Mouse (Mus musculus) midbrain, embryonic 14.5 days (tissue): ENCODE measurements around the gene 0610009B22Rik. TPM values are rescaled to one million over a fixed set of nuclear protein-coding genes. Genes with fewer than 3 reads are reported as not detected.
"Not testable (repeated sequence)": the region's sequence is repeated elsewhere in the genome, so short reads cannot be mapped to it uniquely, and the experiment has no call there.

ENCODE experiments used
- ATAC-seq: fragments of 200-750 bp; cut with Nextera tagmentation; 2 replicates; pipeline ENCODE4 v1.8.0; 2017; ENCODE audit warnings: moderate number of reproducible peaks, moderate library complexity; ENCODE audit not compliant: low FRiP score, low TSS enrichment
- DNase-seq: peaks from one replicate; pipeline ENCODE4 v3.0.0-alpha.2; 2015
- H3K27ac ChIP-seq: fragments of 300-500 bp; sonication (generic); replicated peaks from 2 replicates; pipeline ENCODE4 v1.5.1; 2014; ENCODE audit warnings: mild to moderate bottlenecking, low read depth, low read length, moderate library complexity
- H3K27me3 ChIP-seq: fragments of 300-500 bp; sonication (generic); 2 replicates; pipeline ENCODE4 v1.6.1; 2014; ENCODE audit warnings: low read length, control low read depth, mixed read lengths; ENCODE audit not compliant: control insufficient read depth, insufficient read depth
- H3K36me3 ChIP-seq: fragments of 300-500 bp; sonication (generic); 2 replicates; pipeline ENCODE4 v1.6.1; 2014; ENCODE audit warnings: low read length, control low read depth; ENCODE audit not compliant: control insufficient read depth, insufficient read depth
- H3K4me1 ChIP-seq: fragments of 300-500 bp; sonication (generic); 2 replicates; pipeline ENCODE4 v1.6.1; 2014; ENCODE audit warnings: mild to moderate bottlenecking, antibody characterized with exemption, low read length, control low read depth; ENCODE audit not compliant: control insufficient read depth, insufficient read depth
- H3K4me2 ChIP-seq: fragments of 300-500 bp; sonication (generic); 2 replicates; pipeline ENCODE4 v1.6.1; 2014; ENCODE audit warnings: mild to moderate bottlenecking, low read length, moderate library complexity
- H3K4me3 ChIP-seq: fragments of 300-500 bp; sonication (generic); replicated peaks from 2 replicates; pipeline ENCODE4 v1.5.1; 2014; ENCODE audit warnings: low read depth, low read length
- H3K9ac ChIP-seq: fragments of 300-500 bp; sonication (generic); replicated peaks from 2 replicates; pipeline ENCODE4 v1.6.1; 2014; ENCODE audit warnings: mild to moderate bottlenecking, low read length, moderate library complexity
- H3K9me3 ChIP-seq: fragments of 300-500 bp; sonication (generic); 2 replicates; pipeline ENCODE4 v1.6.1; 2016; ENCODE audit warnings: low read length, control low read depth, mixed read lengths; ENCODE audit not compliant: control insufficient read depth
- WGBS: fragments of 180-500 bp; shearing (Covaris S2); extraction: QIAGEN DNeasy Blood & Tissue Kit; methylation state at CpG from one replicate; pipeline ENCODE4 v1.1.7; 2014; 5-methylcytosine and 5-hydroxymethylcytosine counted together
- polyA plus RNA-seq: library from polyadenylated mRNA; unstranded; fragments of >200 nt; fragmentation: Nextera tagmentation; extraction: Ambion mirVana; gene quantifications from 2 replicates; pipeline ENCODE4 v1.2.1, GENCODE M21; 2014

0610009B22Rik gene
- polyA plus RNA-seq: 110 and 116 TPM in 2 replicates

- H3K4me1 ChIP-seq: peaks cover 14% of the 10 kb centered on the region
- H3K4me3 ChIP-seq: peak within 1 kb of the TSS; percentile 78
- peak within 1 kb of the TSS; percentile 99 for H3K27ac ChIP-seq
- DNase-seq (peak; percentile 100), ATAC-seq (peak; percentile 100)
- peak within 1 kb of the TSS; percentile 81 for H3K4me2 ChIP-seq
- H3K36me3 ChIP-seq: 0 out of 2 replicates have a peak, but pooled peaks cover 14% of the 10 kb centered on the region
- under 1% methylated on average over 60 of the region's 60 CpGs for WGBS
- peak within 1 kb of the TSS; percentile 82 for H3K9ac ChIP-seq
- no peaks in the 10 kb centered on the region for H3K9me3 ChIP-seq
- H3K27me3 ChIP-seq: no peaks in the 10 kb centered on the region
Measured at GRCm38 (mm10) chr11:51688330-51689328, at the start of gene 0610009B22Rik. Gene 0610009B22Rik (minus strand): TSS chr11:51688874.

GRCm38 (mm10) chr11:51734218-51734617 is 45.5 kb upstream of the 0610009B22Rik start:
- not testable (repeated sequence) for DNase-seq, H3K27me3 ChIP-seq, H3K27ac ChIP-seq, H3K4me2 ChIP-seq, H3K9me3 ChIP-seq, H3K9ac ChIP-seq, H3K4me1 ChIP-seq, ATAC-seq, H3K4me3 ChIP-seq
- H3K36me3 ChIP-seq: peaks cover 65% of the 10 kb centered on the region
- 96% methylated on average over 12 of the region's 13 CpGs for WGBS

DNA sequence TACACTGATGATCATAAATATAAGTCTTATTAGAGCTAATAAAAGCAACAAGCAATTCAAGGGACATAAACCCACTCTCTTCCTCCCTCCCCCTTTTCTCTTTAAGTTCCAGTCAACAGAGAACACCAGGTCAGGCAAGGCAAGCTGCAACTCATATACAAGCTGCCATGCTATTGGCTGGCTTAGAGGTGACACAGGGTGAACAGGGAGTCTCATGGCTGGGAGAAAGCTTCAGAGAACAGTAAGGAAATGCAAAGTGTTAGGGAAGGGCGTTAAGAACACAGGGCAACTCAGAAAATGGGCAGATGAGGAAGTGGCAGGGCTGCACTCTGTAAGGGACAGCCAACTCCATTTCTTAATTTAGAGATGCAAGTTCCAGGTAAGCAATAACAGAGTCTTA is 44.2 kb upstream of the 0610009B22Rik start:
- H3K36me3 ChIP-seq: peaks cover 58% of the 10 kb centered on the region
- H3K4me1 ChIP-seq: no peaks in the 10 kb centered on the region
- no peak overlapping the region for H3K27ac ChIP-seq
- H3K9me3 ChIP-seq: no peaks in the 10 kb centered on the region
- no peak overlapping the region for H3K4me3 ChIP-seq
- ATAC-seq (no peak), DNase-seq (no peak)
- no peaks in the 10 kb centered on the region for H3K27me3 ChIP-seq
- 83% methylated on average over 1 of the region's 1 CpGs for WGBS
- H3K9ac ChIP-seq: no peak overlapping the region
- no peak overlapping the region for H3K4me2 ChIP-seq

GRCm38 (mm10) chr11:51721066-51721465 is 32.4 kb upstream of the 0610009B22Rik start:
- no peak overlapping the region for H3K9ac ChIP-seq
- H3K27ac ChIP-seq: no peak overlapping the region
- DNase-seq: no peak
- 96% methylated on average over 11 of the region's 11 CpGs for WGBS
- H3K36me3 ChIP-seq: peaks cover 78% of the 10 kb centered on the region
- ATAC-seq: no peak
- no peaks in the 10 kb centered on the region for H3K4me1 ChIP-seq
- H3K27me3 ChIP-seq: no peaks in the 10 kb centered on the region
- H3K9me3 ChIP-seq: no peaks in the 10 kb centered on the region
- no peak overlapping the region for H3K4me2 ChIP-seq
- H3K4me3 ChIP-seq: no peak overlapping the region

DNA sequence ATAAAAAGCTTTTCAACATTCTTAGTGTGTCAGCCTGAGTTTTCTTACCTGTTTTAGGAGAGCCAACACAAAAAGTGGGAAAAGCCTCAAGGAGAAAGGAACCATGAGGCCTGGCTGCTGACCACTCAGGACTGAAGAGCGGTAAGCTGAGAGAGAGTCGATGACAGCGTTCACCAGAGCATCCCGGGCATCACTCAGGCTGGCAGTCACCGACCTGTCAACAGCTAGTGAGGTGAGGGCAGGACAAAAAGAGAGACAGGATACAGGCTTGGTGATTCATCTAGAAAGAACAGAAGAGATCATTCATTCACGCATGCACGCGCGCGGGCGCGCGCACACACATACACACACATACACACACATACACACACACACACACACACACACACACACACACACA is 18.4 kb upstream of the 0610009B22Rik start:
- H3K36me3 ChIP-seq: peaks cover 83% of the 10 kb centered on the region
- ATAC-seq: no peak

GRCm38 (mm10) chr11:51706451-51706850 is 17.8 kb upstream of the 0610009B22Rik start:
- no peak for ATAC-seq
- peaks cover 83% of the 10 kb centered on the region for H3K36me3 ChIP-seq

More for the DNA sequence above, 18.4 kb upstream of the 0610009B22Rik start:
- Histone ChIP-seq H3K4me3 (no peak overlapping the region), H3K4me2 (no peak overlapping the region), H3K27ac (no peak overlapping the region), H3K9me3 (no peaks in the 10 kb centered on the region), H3K27me3 (no peaks in the 10 kb centered on the region), H3K4me1 (no peaks in the 10 kb centered on the region), H3K9ac (no peak overlapping the region)
- DNase-seq: no peak
- 98% methylated on average over 13 of the region's 13 CpGs for WGBS

GRCm38 (mm10) chr11:51703379-51703998 is 14.8 kb upstream of the 0610009B22Rik start:
- 60% methylated on average over 10 of the region's 10 CpGs for WGBS
- peak; percentile 36 for DNase-seq
- Histone ChIP-seq H3K9ac (no peak overlapping the region), H3K36me3 (peaks cover 88% of the 10 kb centered on the region), H3K27me3 (no peaks in the 10 kb centered on the region), H3K4me1 (no peaks in the 10 kb centered on the region), H3K27ac (no peak overlapping the region), H3K9me3 (no peaks in the 10 kb centered on the region), H3K4me3 (no peak overlapping the region), H3K4me2 (no peak overlapping the region)
- ATAC-seq: no peak

More at GRCm38 (mm10) chr11:51706451-51706850, 17.8 kb upstream of the 0610009B22Rik start:
- H3K9me3 ChIP-seq: no peaks in the 10 kb centered on the region
- no peak for DNase-seq
- no peaks in the 10 kb centered on the region for H3K27me3 ChIP-seq
- H3K9ac ChIP-seq: no peak overlapping the region
- H3K4me2 ChIP-seq: no peak overlapping the region
- no peaks in the 10 kb centered on the region for H3K4me1 ChIP-seq
- no peak overlapping the region for H3K27ac ChIP-seq
- no peak overlapping the region for H3K4me3 ChIP-seq
- WGBS: 96% methylated on average over 10 of the region's 10 CpGs

GRCm38 (mm10) chr11:51702831-51703230 is 14.2 kb upstream of the 0610009B22Rik start:
- WGBS: 90% methylated on average over 3 of the region's 3 CpGs
- H3K9me3 ChIP-seq: no peaks in the 10 kb centered on the region
- no peak overlapping the region for H3K27ac ChIP-seq
- H3K4me3 ChIP-seq: no peak overlapping the region
- no peaks in the 10 kb centered on the region for H3K4me1 ChIP-seq
- no peak overlapping the region for H3K9ac ChIP-seq
- no peaks in the 10 kb centered on the region for H3K27me3 ChIP-seq
- no peak for DNase-seq
- ATAC-seq: no peak
- no peak overlapping the region for H3K4me2 ChIP-seq
- peaks cover 87% of the 10 kb centered on the region for H3K36me3 ChIP-seq
